Comparison of ENCODE assay signal across 15 mouse cellular contexts in the genomic region with DNA sequence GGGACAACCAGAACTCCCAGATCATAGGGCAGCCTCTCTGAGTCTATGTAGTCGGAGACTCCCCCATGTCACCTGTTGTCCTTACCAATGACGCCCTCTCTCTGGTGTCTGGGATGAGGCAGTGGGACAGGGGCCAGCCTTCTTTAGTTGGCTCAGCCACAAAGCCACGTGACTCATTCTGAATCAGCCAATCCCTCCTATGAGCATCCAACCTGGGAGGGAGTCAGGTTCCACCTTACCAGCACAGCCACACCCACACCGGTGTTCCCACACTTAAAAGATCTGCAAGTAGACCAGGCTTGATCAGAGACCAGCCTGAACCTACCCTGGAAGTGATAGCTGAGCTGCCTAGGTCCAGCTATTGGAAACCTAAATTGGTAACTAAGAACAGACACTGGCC.
"Had no signal": no experiment of that assay in that cellular context is flagged by ENCODE, and none has a peak within 500 bp of the region (broad histone marks: within the 10 kb centered on the region; RNA-seq: fewer than 3 reads in every experiment).

No protein-coding gene starts in this region.

- H3K9ac ChIP-seq: liver, embryonic 15.5 days; midbrain, embryonic 15.5 days; neural tube, embryonic 12.5 days; stomach, embryonic 15.5 days had no signal

- H3K4me2 ChIP-seq: liver, embryonic 11.5 days; liver, embryonic 15.5 days; midbrain, embryonic 15.5 days; neural tube, embryonic 12.5 days; stomach, embryonic 15.5 days had no signal

- H3K9me3 ChIP-seq: limb, embryonic 10.5 days; liver, embryonic 15.5 days; midbrain, embryonic 15.5 days; neural tube, embryonic 12.5 days; stomach, embryonic 15.5 days had no signal

- H3K27ac ChIP-seq: kidney, postnatal 0 days; left cerebral cortex, adult 2 months; limb, embryonic 10.5 days; liver, embryonic 15.5 days; midbrain, embryonic 15.5 days; neural tube, embryonic 12.5 days; stomach, embryonic 15.5 days had no signal

- DNase-seq: kidney, adult 8-10 months; lung, adult 2 months; lung, postnatal 36 days; retina, postnatal 1 day; right cerebral cortex, postnatal 4 days; thymus, postnatal 4 days had no signal

- H3K4me1 ChIP-seq: liver, embryonic 15.5 days; stomach, embryonic 15.5 days had no signal

- ATAC-seq: lung, postnatal 0 days; midbrain, embryonic 15.5 days had no signal

- H3K36me3 ChIP-seq: limb, embryonic 10.5 days; liver, embryonic 15.5 days; midbrain, embryonic 15.5 days; neural tube, embryonic 12.5 days; stomach, embryonic 15.5 days had no signal

- H3K27me3 ChIP-seq: liver, embryonic 15.5 days; midbrain, embryonic 15.5 days; neural tube, embryonic 12.5 days; stomach, embryonic 15.5 days had no signal

- H3K4me3 ChIP-seq: left cerebral cortex, adult 2 months; limb, embryonic 10.5 days; liver, embryonic 15.5 days; midbrain, embryonic 15.5 days; neural tube, embryonic 12.5 days; stomach, embryonic 15.5 days had no signal
